8 mouse cellular contexts compared by ENCODE assay signal in the genomic region with DNA sequence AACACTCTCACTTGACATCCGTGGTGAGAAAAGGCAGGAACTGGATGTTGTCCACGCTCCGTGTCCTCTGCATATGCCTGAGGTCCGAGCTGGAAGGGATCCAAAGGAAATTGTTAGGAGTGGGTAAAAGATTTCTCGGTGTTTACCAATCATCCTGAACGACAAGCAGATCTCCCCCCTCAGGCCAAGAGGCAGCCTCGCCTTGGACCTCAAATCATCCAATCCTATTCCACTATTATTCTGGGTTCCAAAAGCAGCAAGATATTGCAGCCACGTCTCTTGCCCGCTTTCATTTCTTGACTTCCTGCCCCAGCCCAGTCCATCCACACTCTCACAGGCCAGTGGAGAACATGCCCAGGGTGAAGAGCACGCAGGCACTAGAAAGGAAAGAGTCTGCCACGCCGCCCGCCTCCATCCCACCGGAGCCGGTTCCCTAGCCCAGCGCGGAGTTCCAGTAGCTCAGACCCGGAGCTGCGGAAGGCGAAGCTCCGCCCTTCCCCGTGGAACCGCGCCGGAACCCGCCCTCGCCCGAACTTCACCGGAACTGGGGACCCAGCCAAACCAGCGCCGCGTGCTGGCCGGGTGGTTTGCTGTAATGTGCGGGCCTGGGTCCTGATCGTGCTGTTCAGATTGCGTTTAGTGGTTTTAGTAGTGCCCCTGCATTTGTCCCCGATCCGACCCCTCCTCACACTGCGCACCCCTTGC. TPM values are rescaled to one million over a fixed set of nuclear protein-coding genes. Genes with fewer than 3 reads are reported as not detected.
A peak's percentile ranks its signal among the peaks of the same experiment; 100 is the strongest.
DNase-seq lines count a peak whose midpoint lies in the region; ATAC-seq and TF ChIP-seq lines count a peak whose summit lies in the region.

A gene (minus strand): TSS at position 520 of the 705 bp plus-strand sequence.

- intact Hi-C loops in heart, postnatal 10 days (cut with DNase I): no loop called here

- 4% methylated on average over 39 of the region's 39 CpGs for WGBS in forebrain, embryonic 13.5 days
- 1% methylated on average over 38 of the region's 39 CpGs for WGBS in lung, adult 2 months
- under 1% methylated on average over 39 of the region's 39 CpGs for WGBS in thymus, adult 2 months

- H3K27me3 ChIP-seq in forebrain, embryonic 13.5 days: no peaks in the 10 kb centered on the region
- H3K27me3 ChIP-seq in thymus, adult 2 months (ENCODE audit: control insufficient read depth, insufficient read depth, low read length): no peaks in the 10 kb centered on the region

- peak within 1 kb of the TSS; percentile 82 for H3K9ac ChIP-seq in forebrain, embryonic 13.5 days

- no peaks in the 10 kb centered on the region for H3K9me3 ChIP-seq in forebrain, embryonic 13.5 days (replicated peaks)

- H3K4me1 ChIP-seq in forebrain, embryonic 13.5 days: peaks cover 50% of the 10 kb centered on the region
- peaks cover 18% of the 10 kb centered on the region for H3K4me1 ChIP-seq in lung, adult 2 months (ENCODE audit: control insufficient read depth, insufficient read depth, low read length)
- H3K4me1 ChIP-seq in thymus, adult 2 months (replicated peaks; ENCODE audit: control insufficient read depth, insufficient read depth, low read length): peaks cover 25% of the 10 kb centered on the region

- peak; percentile 41 for DNase-seq in c-Kit-positive CD71-positive TER-119-negative erythroid progenitor cells, embryonic 14.5 days (ENCODE audit: low read depth)
- DNase-seq in heart, postnatal 10 days: peak; percentile 93
- peak; percentile 90 to 92 for DNase-seq in kidney, postnatal 4 days
- peak; percentile 87 for DNase-seq in lung, adult 2 months
- peak; percentile 84 for DNase-seq in thymus, adult 2 months

- H3K27ac ChIP-seq in forebrain, embryonic 13.5 days: peak within 1 kb of the TSS; percentile 54
- peak within 1 kb of the TSS; percentile 0; the same call in 1 of the 2 replicates for H3K27ac ChIP-seq in thymus, adult 2 months (ENCODE audit: control insufficient read depth, insufficient read depth, low read length)

- peak; percentile 22; the same call in 1 of the 2 replicates for TF ChIP-seq CTCF in lung, adult 2 months (IDR thresholded peaks at IDR 0.05; ENCODE audit: insufficient read depth, low read length)
- peak; percentile 70; the same call in 1 of the 2 replicates for TF ChIP-seq CTCF in thymus, adult 2 months (IDR thresholded peaks at IDR 0.05; ENCODE audit: borderline replicate concordance, control insufficient read depth, extremely low read depth, insufficient read depth, low read length, poor library complexity)

- peak; percentile 76 for ATAC-seq in CD4-positive, CD25-positive, alpha-beta regulatory T cell, adult 4 months
- ATAC-seq in forebrain, embryonic 13.5 days: peak; percentile 68
- peak; percentile 34 for ATAC-seq in neutrophil, adult 5-6 weeks (ENCODE audit: extremely low read depth, insufficient number of reproducible peaks, low FRiP score, poor library complexity, severe bottlenecking)

- H3K4me2 ChIP-seq in forebrain, embryonic 13.5 days: peak within 1 kb of the TSS; percentile 86

- TF ChIP-seq POLR2A in lung, adult 2 months (IDR thresholded peaks at IDR 0.05; ENCODE audit: borderline replicate concordance, extremely low read depth, low read depth, low read length): peak; percentile 78; the same call in 1 of the 2 replicates
- TF ChIP-seq POLR2A in thymus, adult 2 months (IDR thresholded peaks at IDR 0.05; ENCODE audit: control insufficient read depth, extremely low read depth, insufficient read depth, low read length, poor library complexity): peak; percentile 64

- H3K36me3 ChIP-seq in forebrain, embryonic 13.5 days (ENCODE audit: poor library complexity, severe bottlenecking): no peaks in the 10 kb centered on the region; the same call in 1 of the 2 replicates
- no peaks in the 10 kb centered on the region for H3K36me3 ChIP-seq in thymus, adult 2 months (ENCODE audit: control insufficient read depth, insufficient read depth, low read length)

- peak within 1 kb of the TSS; percentile 56 for H3K4me3 ChIP-seq in forebrain, embryonic 13.5 days
- peak within 1 kb of the TSS; percentile 65 for H3K4me3 ChIP-seq in lung, adult 2 months (replicated peaks; ENCODE audit: extremely low read depth, low read depth, low read length)
- H3K4me3 ChIP-seq in thymus, adult 2 months (ENCODE audit: control insufficient read depth, insufficient read depth, low read length): peak within 1 kb of the TSS; percentile 69

RNA-seq across cellular contexts. Expression of the gene that starts here (rescaled TPM):
- polyA plus RNA-seq in CD4-positive, CD25-positive, alpha-beta regulatory T cell, adult 4 months (2017; shearing (Covaris generic)): 100 to 1,000 TPM; 248 to 324 TPM
- 25.8 and 32.7 TPM in 2 replicates for polyA plus RNA-seq in forebrain, embryonic 13.5 days (2015; fragmentation: Nextera tagmentation; extraction: Ambion mirVana)
- total RNA-seq in heart, postnatal 10 days (2021): 10 to 100 TPM; 29.3 to 31.3 TPM
- polyA plus RNA-seq in lung, adult 2 months (2012; rRNA removed): 228 and 297 TPM in 2 replicates
- 99.3 and 112 TPM in 2 replicates for total RNA-seq in neutrophil, adult 5-6 weeks (2017)
- 196 and 251 TPM in 2 replicates for polyA plus RNA-seq in thymus, adult 2 months (2012; rRNA removed)

Comparison
In these comparisons a context has a peak if more than half of its experiments do, and no peak if none do; other contexts are left out.
1. Peak in every context shown above with its lines: DNase-seq, ATAC-seq, H3K4me3 ChIP-seq and H3K27ac ChIP-seq.
2. DNase-seq: peak in every context shown above with its lines; median percentile 93 in heart, postnatal 10 days; 91 in kidney, postnatal 4 days; 87 in lung, adult 2 months; 84 in thymus, adult 2 months; 41 in c-Kit-positive CD71-positive TER-119-negative erythroid progenitor cells, embryonic 14.5 days.